Mouse (Mus musculus) CH12.LX (cell line): ENCODE measurements around the gene Them7. TPM values are rescaled to one million over a fixed set of nuclear protein-coding genes. Genes with fewer than 3 reads are reported as not detected.

Experiments
- DNase-seq: peaks from one replicate; pipeline ENCODE4 v3.0.0-alpha.2; 2013; ENCODE audit errors: extremely low read depth
- H3K27ac ChIP-seq: 2 replicates; pipeline ENCODE4 v1.5.1; 2012; ENCODE audit warnings: low read depth, mild to moderate bottlenecking, control low read depth, moderate library complexity; ENCODE audit not compliant: insufficient read depth
- H3K27me3 ChIP-seq: replicated peaks from 2 replicates; pipeline ENCODE3; 2012; ENCODE audit warnings: inconsistent platforms
- H3K36me3 ChIP-seq, 2 experiments: replicated peaks in 1 of 2; 2 replicates each; pipeline versions ENCODE3 to v1.6.1; 2012; ENCODE audit warnings: inconsistent platforms in 1 of 2, low read length in 1 of 2, mild to moderate bottlenecking in 1 of 2, mixed read lengths in 1 of 2, moderate library complexity in 1 of 2; ENCODE audit not compliant: control insufficient read depth in 1 of 2, insufficient read depth in 1 of 2
- H3K4me1 ChIP-seq, 2 experiments: 2 replicates each; pipeline ENCODE4 v1.6.1; 2012; ENCODE audit warnings: inconsistent platforms in 1 of 2, moderate library complexity in 1 of 2; ENCODE audit not compliant: insufficient read depth in 2 of 2, control insufficient read depth in 1 of 2
- H3K4me2 ChIP-seq: 2 replicates; pipeline ENCODE4 v1.6.1; 2012; ENCODE audit warnings: low read depth, mild to moderate bottlenecking, control low read depth; ENCODE audit not compliant: poor library complexity, insufficient read depth, severe bottlenecking
- H3K4me3 ChIP-seq, 3 experiments: fragments of 150-350 bp in 1 of 3; sonication (generic) in 1 of 3; replicated peaks in 1 of 3; 2 replicates each; pipeline versions ENCODE3 to v1.5.1; 2011 to 2012; ENCODE audit warnings: low read depth in 2 of 3, low read length in 2 of 3, mild to moderate bottlenecking in 2 of 3, moderate library complexity in 2 of 3, control low read depth in 1 of 3, improper control_type of control experiment in 1 of 3, inconsistent platforms in 1 of 3, mixed read lengths in 1 of 3; ENCODE audit not compliant: poor library complexity in 1 of 3
- H3K79me2 ChIP-seq: replicated peaks from 2 replicates; pipeline ENCODE4 v1.6.1; 2012; ENCODE audit warnings: mild to moderate bottlenecking, moderate library complexity; ENCODE audit not compliant: control insufficient read depth, poor library complexity, insufficient read depth, severe bottlenecking; ENCODE audit errors: extremely low read depth
- H3K9ac ChIP-seq: 2 replicates; pipeline ENCODE4 v1.6.1; 2012; ENCODE audit warnings: low read depth, mild to moderate bottlenecking, control low read depth, moderate library complexity; ENCODE audit not compliant: insufficient read depth
- H3K9me3 ChIP-seq: replicated peaks from 2 replicates; pipeline ENCODE3; 2012; ENCODE audit warnings: low read length, inconsistent platforms, mixed read lengths
- BHLHE40 ChIP-seq: IDR thresholded peaks from 2 replicates; pipeline ENCODE4 v1.6.1; 2011; ENCODE audit warnings: mild to moderate bottlenecking, low read depth, low read length, improper control_type of control experiment
- ETS1 ChIP-seq: conservative IDR thresholded peaks from 2 replicates; pipeline ENCODE4 v1.6.1; 2012; ENCODE audit warnings: low read depth, mild to moderate bottlenecking, inconsistent platforms, low read length, improper control_type of control experiment, moderate library complexity
- JUN ChIP-seq: IDR thresholded peaks from 2 replicates; pipeline ENCODE4 v1.6.1; 2011; ENCODE audit warnings: low read depth, mild to moderate bottlenecking, low read length, improper control_type of control experiment, moderate library complexity; ENCODE audit not compliant: insufficient read depth
- MYC ChIP-seq: IDR thresholded peaks from 2 replicates; pipeline ENCODE4 v1.6.1; 2011; ENCODE audit warnings: low read depth, mild to moderate bottlenecking, improper control_type of control experiment, low read length
- NELFE ChIP-seq: IDR thresholded peaks from 2 replicates; pipeline ENCODE4 v1.6.1; 2011; ENCODE audit warnings: low read depth, low read length, improper control_type of control experiment
- RAD21 ChIP-seq: IDR thresholded peaks from 2 replicates; pipeline ENCODE4 v1.6.1; 2011; ENCODE audit warnings: low read depth, mild to moderate bottlenecking, low read length, improper control_type of control experiment, moderate library complexity
- RCOR1 ChIP-seq: conservative IDR thresholded peaks from 2 replicates; pipeline ENCODE4 v1.6.1; 2012; ENCODE audit warnings: low read depth, mild to moderate bottlenecking, inconsistent platforms, low read length, improper control_type of control experiment
- SMC3 ChIP-seq: IDR thresholded peaks from 2 replicates; pipeline ENCODE4 v1.6.1; 2011; ENCODE audit warnings: low read depth, low read length, improper control_type of control experiment
- USF2 ChIP-seq: conservative IDR thresholded peaks from 2 replicates; pipeline ENCODE4 v1.6.1; 2011; ENCODE audit warnings: low read depth, low read length, improper control_type of control experiment
- ZMIZ1 ChIP-seq: IDR thresholded peaks from 2 replicates; pipeline ENCODE4 v1.6.1; 2012; ENCODE audit warnings: low read depth, mild to moderate bottlenecking, inconsistent platforms, low read length, improper control_type of control experiment
- dilution Hi-C: fragments of 300-500 bp; cut with MboI; formaldehyde crosslinking; loops from 2 replicates; pipeline ENCODE4 v1.14.3; 2020; ENCODE audit warnings: low sequenced_read_pairs; ENCODE audit not compliant: extremely low pct_unique_long_range_greater_than_20kb, extremely low pct_ligation_motif_present
- in situ Hi-C: fragments of 300-500 bp; cut with MboI; formaldehyde crosslinking; loops from 3 replicates; pipeline ENCODE4 v1.14.3; 2019; ENCODE audit warnings: low sequenced_read_pairs, low pct_ligation_motif_present, low pct_unique_long_range_greater_than_20kb, mixed read lengths
- polyA plus RNA-seq: library from polyadenylated mRNA; unstranded; fragments of >175 nt; gene quantifications from 2 replicates; pipeline ENCODE4 v1.2.1, GENCODE M21; 2012; ENCODE audit warnings: low read depth; ENCODE audit not compliant: insufficient read length
- total RNA-seq, 2 experiments: library from RNA; depleted of rRNA; stranded (reverse); fragments of 300-350 nt in 1 of 2; fragments of >200 nt in 1 of 2; gene quantifications; 2 replicates each; pipeline ENCODE4 v1.2.3; 2012 to 2014

Gene Them7
- not detected in 2 replicates for total RNA-seq (2012; rRNA removed)
- total RNA-seq (2014; rRNA removed) = not detected in 2 replicates
- polyA plus RNA-seq = not detected in 2 replicates

GRCm38 (mm10) chr2:105224134-105224986, at the start of gene Them7:
TSS of gene Them7 (plus strand) at chr2:105224320.
- H3K79me2 ChIP-seq = no peaks in the 10 kb centered on the region
- in situ Hi-C loops (no loop called here), dilution Hi-C loops (no loop called here)
- H3K27me3 ChIP-seq = no peaks in the 10 kb centered on the region
- no peak within 1 kb of the TSS for H3K9ac ChIP-seq
- H3K36me3 ChIP-seq = no peaks in the 10 kb centered on the region
- no peaks in the 10 kb centered on the region for H3K9me3 ChIP-seq
- H3K27ac ChIP-seq = no peak within 1 kb of the TSS
- TF ChIP-seq MYC = no peak
- H3K4me3 ChIP-seq = no peak within 1 kb of the TSS
- no peaks in the 10 kb centered on the region for H3K4me1 ChIP-seq
- no peak for DNase-seq
- H3K4me2 ChIP-seq = no peak within 1 kb of the TSS

- in situ Hi-C loops = no loop called here
- peaks cover 20% of the 10 kb centered on the region for H3K9me3 ChIP-seq
These were observed 45.2 kb upstream of the Them7 start for GRCm38 (mm10) chr2:105178871-105179270.

GRCm38 (mm10) chr2:105182501-105182900, 41.6 kb upstream of the Them7 start:
- dilution Hi-C loops (no loop called here), in situ Hi-C loops (no loop called here)
- H3K4me3 ChIP-seq = no peak overlapping the region
- DNase-seq = no peak
- H3K27ac ChIP-seq = no peak overlapping the region
- no peaks in the 10 kb centered on the region for H3K79me2 ChIP-seq
- H3K9me3 ChIP-seq = no peaks in the 10 kb centered on the region
- no peak for TF ChIP-seq SMC3
- TF ChIP-seq ETS1 = no peak
- TF ChIP-seq JUN = no peak
- no peaks in the 10 kb centered on the region for H3K27me3 ChIP-seq
- H3K4me2 ChIP-seq = no peak overlapping the region
- peaks cover 2 to 20% of the 10 kb centered on the region in 2 experiments; a peak in 3 of 4 replicates for H3K4me1 ChIP-seq
- no peak overlapping the region for H3K9ac ChIP-seq
- no peaks in the 10 kb centered on the region for H3K36me3 ChIP-seq

More at GRCm38 (mm10) chr2:105178871-105179270, 45.2 kb upstream of the Them7 start:
- Histone ChIP-seq H3K4me1 (no peaks in the 10 kb centered on the region), H3K9ac (no peak overlapping the region), H3K79me2 (no peaks in the 10 kb centered on the region), H3K4me2 (no peak overlapping the region), H3K36me3 (no peaks in the 10 kb centered on the region), H3K4me3 (no peak overlapping the region), H3K27ac (no peak overlapping the region), H3K27me3 (no peaks in the 10 kb centered on the region)
- TF ChIP-seq RAD21 (no peak), SMC3 (no peak), NELFE (no peak), RCOR1 (no peak), BHLHE40 (no peak), USF2 (no peak), ZMIZ1 (no peak), MYC (no peak)
- dilution Hi-C loops = no loop called here
- DNase-seq = no peak
